Mouse (Mus musculus) liver, embryonic 14.5 days (tissue): Measurements from ENCODE around the gene Klhl9. TPM values are rescaled to one million over a fixed set of nuclear protein-coding genes. Genes with fewer than 3 reads are reported as not detected.

ENCODE experiments used
- ATAC-seq: fragments of 200-750 bp; cut with Nextera tagmentation; 2 replicates; pipeline ENCODE4 v1.8.0; 2017; ENCODE audit warnings: moderate number of reproducible peaks, mild to moderate bottlenecking, moderate library complexity; ENCODE audit not compliant: insufficient read depth
- DNase-seq, 3 experiments: peaks; one replicate each; pipeline ENCODE4 v3.0.0-alpha.2; 2012 to 2013; ENCODE audit warnings: low read depth in 3 of 3, low spot score in 3 of 3
- H3K27ac ChIP-seq: fragments of 300-500 bp; sonication (generic); 2 replicates; pipeline ENCODE4 v1.5.1; 2014; ENCODE audit warnings: moderate library complexity, mild to moderate bottlenecking, control low read depth, inconsistent platforms
- H3K27me3 ChIP-seq: fragments of 300-500 bp; sonication (generic); 2 replicates; pipeline ENCODE4 v1.6.1; 2014; ENCODE audit warnings: mild to moderate bottlenecking, low read length, moderate library complexity; ENCODE audit not compliant: control insufficient read depth, insufficient read depth
- H3K36me3 ChIP-seq: fragments of 300-500 bp; sonication (generic); replicated peaks from 2 replicates; pipeline ENCODE4 v1.6.1; 2014; ENCODE audit warnings: low read depth; ENCODE audit not compliant: control insufficient read depth, insufficient read depth
- H3K4me1 ChIP-seq, 2 experiments: fragments of 200-500 bp in 1 of 2; fragments of 300-500 bp in 1 of 2; sonication (generic) in 1 of 2; replicated peaks; 2 replicates each; pipeline ENCODE4 v1.6.1; 2012 to 2014; ENCODE audit warnings: antibody characterized with exemption in 1 of 2, inconsistent platforms in 1 of 2, low read length in 1 of 2; ENCODE audit not compliant: control insufficient read depth in 2 of 2, insufficient read depth in 2 of 2
- H3K4me2 ChIP-seq: fragments of 300-500 bp; sonication (generic); 2 replicates; pipeline ENCODE4 v1.6.1; 2014; ENCODE audit warnings: low read depth, mild to moderate bottlenecking, control low read depth, moderate library complexity
- H3K4me3 ChIP-seq, 2 experiments: fragments of 200-500 bp in 1 of 2; fragments of 300-500 bp in 1 of 2; sonication (generic) in 1 of 2; 2 replicates each; pipeline ENCODE4 v1.5.1; 2012 to 2014; ENCODE audit warnings: low read depth in 2 of 2, low read length in 2 of 2, mild to moderate bottlenecking in 2 of 2, control low read depth in 1 of 2, inconsistent platforms in 1 of 2, moderate library complexity in 1 of 2; ENCODE audit not compliant: insufficient read depth in 1 of 2
- H3K9ac ChIP-seq: fragments of 300-500 bp; sonication (generic); replicated peaks from 2 replicates; pipeline ENCODE4 v1.6.1; 2014; ENCODE audit warnings: mild to moderate bottlenecking, control low read depth, moderate library complexity
- H3K9me3 ChIP-seq: fragments of 300-500 bp; sonication (generic); 2 replicates; pipeline ENCODE4 v1.6.1; 2016; ENCODE audit warnings: low read length, mixed read lengths; ENCODE audit not compliant: control insufficient read depth
- CTCF ChIP-seq: IDR thresholded peaks from 2 replicates; pipeline ENCODE4 v1.5.1; 2016; ENCODE audit warnings: antibody characterized with exemption, low read depth, control low read depth
- EP300 ChIP-seq: IDR thresholded peaks from 2 replicates; pipeline ENCODE4 v1.6.1; 2016; ENCODE audit warnings: antibody characterized with exemption, low read depth
- WGBS: fragments of 180-500 bp; shearing (Covaris S2); extraction: QIAGEN DNeasy Blood & Tissue Kit; methylation state at CpG from one replicate; pipeline ENCODE4 v1.1.7; 2014; ENCODE audit not compliant: insufficient replicate concordance; 5-methylcytosine and 5-hydroxymethylcytosine counted together
- polyA plus RNA-seq, 2 experiments: library from polyadenylated mRNA; depleted of rRNA in 1 of 2; stranded (reverse) in 1 of 2; unstranded in 1 of 2; fragments of >200 nt; fragmentation: Nextera tagmentation in 1 of 2; extraction: Ambion mirVana in 1 of 2; gene quantifications; 2 replicates each; pipeline versions ENCODE4 v1.2.1 to v1.2.3; 2012 to 2014

The Klhl9 gene
- polyA plus RNA-seq, 2 experiments: 9.1 to 26.5 TPM

- no peaks in the 10 kb centered on the region for H3K9me3 ChIP-seq
- no peaks in the 10 kb centered on the region for H3K36me3 ChIP-seq
- WGBS: 81% methylated on average over 1 of the region's 1 CpGs
- no peaks in the 10 kb centered on the region for H3K4me1 ChIP-seq
- H3K27ac ChIP-seq: no peak within 1 kb of the TSS
- no peak within 1 kb of the TSS for H3K9ac ChIP-seq
- ATAC-seq (no peak), DNase-seq (no peak)
- no peaks in the 10 kb centered on the region for H3K27me3 ChIP-seq
- TF ChIP-seq EP300 (no peak), CTCF (no peak)
- H3K4me2 ChIP-seq: no peak within 1 kb of the TSS
- no peak within 1 kb of the TSS for H3K4me3 ChIP-seq
These were observed 38.5 kb downstream of the Klhl9 start, which contains the start of gene Ifna2 for GRCm38 (mm10) chr4:88683812-88684211. Gene Ifna2 (minus strand): TSS chr4:88683912.

- WGBS: 28% methylated on average over 3 of the region's 3 CpGs
These were observed 40.9 kb downstream of the Klhl9 start for GRCm38 (mm10) chr4:88681353-88681752.

GRCm38 (mm10) chr4:88680362-88680761, 41.9 kb downstream of the Klhl9 start:
- DNase-seq (no peak), ATAC-seq (no peak)
- Histone ChIP-seq H3K9me3 (no peaks in the 10 kb centered on the region), H3K27me3 (no peaks in the 10 kb centered on the region), H3K27ac (no peak overlapping the region), H3K4me3 (no peak overlapping the region), H3K36me3 (no peaks in the 10 kb centered on the region), H3K4me1 (no peaks in the 10 kb centered on the region), H3K9ac (no peak overlapping the region), H3K4me2 (no peak overlapping the region)
- WGBS: 28% methylated on average over 8 of the region's 8 CpGs
- no peak for TF ChIP-seq EP300
- TF ChIP-seq CTCF: peak; percentile 28; the same call in 1 of the 2 replicates

More at GRCm38 (mm10) chr4:88681353-88681752, 40.9 kb downstream of the Klhl9 start:
- no peaks in the 10 kb centered on the region for H3K27me3 ChIP-seq
- TF ChIP-seq EP300 (no peak), CTCF (no peak)
- no peak for DNase-seq
- ATAC-seq: no peak
- no peaks in the 10 kb centered on the region for H3K4me1 ChIP-seq
- no peak overlapping the region for H3K4me3 ChIP-seq
- no peak overlapping the region for H3K27ac ChIP-seq
- H3K9ac ChIP-seq: no peak overlapping the region
- no peaks in the 10 kb centered on the region for H3K9me3 ChIP-seq
- no peak overlapping the region for H3K4me2 ChIP-seq
- no peaks in the 10 kb centered on the region for H3K36me3 ChIP-seq

GRCm38 (mm10) chr4:88676824-88677223, 45.4 kb downstream of the Klhl9 start, which contains the start of gene Ifna16:
Gene Ifna16 (minus strand): TSS chr4:88676924.
- H3K4me3 ChIP-seq: no peak within 1 kb of the TSS
- DNase-seq (no peak), ATAC-seq (no peak)
- H3K4me1 ChIP-seq: no peaks in the 10 kb centered on the region
- H3K9ac ChIP-seq: no peak within 1 kb of the TSS
- TF ChIP-seq CTCF (no peak), EP300 (no peak)
- H3K36me3 ChIP-seq: no peaks in the 10 kb centered on the region
- H3K27ac ChIP-seq: no peak within 1 kb of the TSS
- H3K4me2 ChIP-seq: no peak within 1 kb of the TSS
- no peaks in the 10 kb centered on the region for H3K27me3 ChIP-seq
- 45% methylated on average over 1 of the region's 1 CpGs for WGBS
- H3K9me3 ChIP-seq: no peaks in the 10 kb centered on the region

Other genes with a start within 250 kb of the Klhl9 start
Only the 30 nearest of the 32 such genes appear.
- gene Ifna14, start 150.7 kb downstream of the Klhl9 start, polyA plus RNA-seq (2012; rRNA removed): not detected in 2 replicates
- gene Ifna14, start 150.7 kb downstream of the Klhl9 start, polyA plus RNA-seq (2014; fragmentation: Nextera tagmentation; extraction: Ambion mirVana): not detected in 2 replicates
- gene Ifna9, start 130.1 kb downstream of the Klhl9 start, polyA plus RNA-seq (2012; rRNA removed): not detected in 2 replicates
- gene Ifna9, start 130.1 kb downstream of the Klhl9 start, polyA plus RNA-seq (2014; fragmentation: Nextera tagmentation; extraction: Ambion mirVana): not detected in 2 replicates
- not detected in 2 replicates for gene Ifna12, start 119.1 kb downstream of the Klhl9 start, polyA plus RNA-seq (2012; rRNA removed)
- not detected in 2 replicates for gene Ifna12, start 119.1 kb downstream of the Klhl9 start, polyA plus RNA-seq (2014; fragmentation: Nextera tagmentation; extraction: Ambion mirVana)
- not detected in 2 replicates for gene C87499, start 88.1 kb downstream of the Klhl9 start, polyA plus RNA-seq (2012; rRNA removed)
- gene C87499, start 88.1 kb downstream of the Klhl9 start, polyA plus RNA-seq (2014; fragmentation: Nextera tagmentation; extraction: Ambion mirVana): not detected in 2 replicates
- gene Ifna13, start 78.0 kb downstream of the Klhl9 start, polyA plus RNA-seq (2012; rRNA removed): not detected in 2 replicates
- not detected in 2 replicates for gene Ifna13, start 78.0 kb downstream of the Klhl9 start, polyA plus RNA-seq (2014; fragmentation: Nextera tagmentation; extraction: Ambion mirVana)
- gene Ifna16, start 45.5 kb downstream of the Klhl9 start, polyA plus RNA-seq (2012; rRNA removed): not detected in 2 replicates
- not detected in 2 replicates for gene Ifna16, start 45.5 kb downstream of the Klhl9 start, polyA plus RNA-seq (2014; fragmentation: Nextera tagmentation; extraction: Ambion mirVana)
- not detected in 2 replicates for gene Ifna2, start 38.6 kb downstream of the Klhl9 start, polyA plus RNA-seq (2012; rRNA removed)
- gene Ifna2, start 38.6 kb downstream of the Klhl9 start, polyA plus RNA-seq (2014; fragmentation: Nextera tagmentation; extraction: Ambion mirVana): not detected in 2 replicates
- gene Ifnab, start 31.1 kb downstream of the Klhl9 start, polyA plus RNA-seq (2012; rRNA removed): not detected in 2 replicates
- not detected in 2 replicates for gene Ifnab, start 31.1 kb downstream of the Klhl9 start, polyA plus RNA-seq (2014; fragmentation: Nextera tagmentation; extraction: Ambion mirVana)
- 0.08 and 0.13 TPM in 2 replicates for gene Gm26566, start 660 bp downstream of the Klhl9 start, polyA plus RNA-seq (2012; rRNA removed)
- gene Gm26566, start 660 bp downstream of the Klhl9 start, polyA plus RNA-seq (2014; fragmentation: Nextera tagmentation; extraction: Ambion mirVana): 0.24 and 0.43 TPM in 2 replicates
- not detected in 2 replicates for gene Gm13271, start 32.4 kb upstream of the Klhl9 start, polyA plus RNA-seq (2012; rRNA removed)
- gene Gm13271, start 32.4 kb upstream of the Klhl9 start, polyA plus RNA-seq (2014; fragmentation: Nextera tagmentation; extraction: Ambion mirVana): not detected in 2 replicates
- 0.02 TPM in 1 of 2 replicates, not detected in the other for gene Gm13283, start 37.7 kb upstream of the Klhl9 start, polyA plus RNA-seq (2012; rRNA removed)
- 0.15 TPM in 1 of 2 replicates, not detected in the other for gene Gm13283, start 37.7 kb upstream of the Klhl9 start, polyA plus RNA-seq (2014; fragmentation: Nextera tagmentation; extraction: Ambion mirVana)
- gene Gm13290, start 51.4 kb upstream of the Klhl9 start, polyA plus RNA-seq (2012; rRNA removed): not detected in 2 replicates
- gene Gm13290, start 51.4 kb upstream of the Klhl9 start, polyA plus RNA-seq (2014; fragmentation: Nextera tagmentation; extraction: Ambion mirVana): 0.14 TPM in 1 of 2 replicates, not detected in the other
- not detected in 2 replicates for gene Gm13289, start 54.5 kb upstream of the Klhl9 start, polyA plus RNA-seq (2012; rRNA removed)
- gene Gm13289, start 54.5 kb upstream of the Klhl9 start, polyA plus RNA-seq (2014; fragmentation: Nextera tagmentation; extraction: Ambion mirVana): not detected in 2 replicates
- gene Gm13272, start 57.4 kb upstream of the Klhl9 start, polyA plus RNA-seq (2012; rRNA removed): not detected in 2 replicates
- gene Gm13272, start 57.4 kb upstream of the Klhl9 start, polyA plus RNA-seq (2014; fragmentation: Nextera tagmentation; extraction: Ambion mirVana): not detected in 2 replicates
- gene Ifnz, start 59.7 kb upstream of the Klhl9 start, polyA plus RNA-seq (2012; rRNA removed): not detected in 2 replicates
- gene Ifnz, start 59.7 kb upstream of the Klhl9 start, polyA plus RNA-seq (2014; fragmentation: Nextera tagmentation; extraction: Ambion mirVana): not detected in 2 replicates
- gene Gm13276, start 63.2 kb upstream of the Klhl9 start, polyA plus RNA-seq (2012; rRNA removed): not detected in 2 replicates
- gene Gm13276, start 63.2 kb upstream of the Klhl9 start, polyA plus RNA-seq (2014; fragmentation: Nextera tagmentation; extraction: Ambion mirVana): not detected in 2 replicates
- gene Gm13277, start 66.2 kb upstream of the Klhl9 start, polyA plus RNA-seq (2012; rRNA removed): not detected in 2 replicates
- gene Gm13277, start 66.2 kb upstream of the Klhl9 start, polyA plus RNA-seq (2014; fragmentation: Nextera tagmentation; extraction: Ambion mirVana): not detected in 2 replicates
- gene Gm13278, start 69.1 kb upstream of the Klhl9 start, polyA plus RNA-seq (2012; rRNA removed): not detected in 2 replicates
- gene Gm13278, start 69.1 kb upstream of the Klhl9 start, polyA plus RNA-seq (2014; fragmentation: Nextera tagmentation; extraction: Ambion mirVana): not detected in 2 replicates
- not detected in 2 replicates for gene Gm13275, start 72.0 kb upstream of the Klhl9 start, polyA plus RNA-seq (2012; rRNA removed)
- not detected in 2 replicates for gene Gm13275, start 72.0 kb upstream of the Klhl9 start, polyA plus RNA-seq (2014; fragmentation: Nextera tagmentation; extraction: Ambion mirVana)
- not detected in 2 replicates for gene Gm13279, start 74.9 kb upstream of the Klhl9 start, polyA plus RNA-seq (2012; rRNA removed)
- gene Gm13279, start 74.9 kb upstream of the Klhl9 start, polyA plus RNA-seq (2014; fragmentation: Nextera tagmentation; extraction: Ambion mirVana): not detected in 2 replicates
- gene Gm13285, start 77.2 kb upstream of the Klhl9 start, polyA plus RNA-seq (2012; rRNA removed): not detected in 2 replicates
- gene Gm13285, start 77.2 kb upstream of the Klhl9 start, polyA plus RNA-seq (2014; fragmentation: Nextera tagmentation; extraction: Ambion mirVana): 0.14 TPM in 1 of 2 replicates, not detected in the other
- not detected in 2 replicates for gene Gm13287, start 80.8 kb upstream of the Klhl9 start, polyA plus RNA-seq (2012; rRNA removed)
- gene Gm13287, start 80.8 kb upstream of the Klhl9 start, polyA plus RNA-seq (2014; fragmentation: Nextera tagmentation; extraction: Ambion mirVana): not detected in 2 replicates
- not detected in 2 replicates for gene Gm13288, start 83.1 kb upstream of the Klhl9 start, polyA plus RNA-seq (2012; rRNA removed)
- not detected in 2 replicates for gene Gm13288, start 83.1 kb upstream of the Klhl9 start, polyA plus RNA-seq (2014; fragmentation: Nextera tagmentation; extraction: Ambion mirVana)
- gene Ifna7, start 93.8 kb upstream of the Klhl9 start, polyA plus RNA-seq (2012; rRNA removed): not detected in 2 replicates
- not detected in 2 replicates for gene Ifna7, start 93.8 kb upstream of the Klhl9 start, polyA plus RNA-seq (2014; fragmentation: Nextera tagmentation; extraction: Ambion mirVana)
- gene Ifna11, start 97.5 kb upstream of the Klhl9 start, polyA plus RNA-seq (2012; rRNA removed): not detected in 2 replicates
- not detected in 2 replicates for gene Ifna11, start 97.5 kb upstream of the Klhl9 start, polyA plus RNA-seq (2014; fragmentation: Nextera tagmentation; extraction: Ambion mirVana)
- not detected in 2 replicates for gene Ifna6, start 105.0 kb upstream of the Klhl9 start, polyA plus RNA-seq (2012; rRNA removed)
- gene Ifna6, start 105.0 kb upstream of the Klhl9 start, polyA plus RNA-seq (2014; fragmentation: Nextera tagmentation; extraction: Ambion mirVana): not detected in 2 replicates
- gene Ifna5, start 113.1 kb upstream of the Klhl9 start, polyA plus RNA-seq (2012; rRNA removed): not detected in 2 replicates
- not detected in 2 replicates for gene Ifna5, start 113.1 kb upstream of the Klhl9 start, polyA plus RNA-seq (2014; fragmentation: Nextera tagmentation; extraction: Ambion mirVana)
- gene Ifna4, start 119.4 kb upstream of the Klhl9 start, polyA plus RNA-seq (2012; rRNA removed): not detected in 2 replicates
- gene Ifna4, start 119.4 kb upstream of the Klhl9 start, polyA plus RNA-seq (2014; fragmentation: Nextera tagmentation; extraction: Ambion mirVana): not detected in 2 replicates
- gene Ifna1, start 127.6 kb upstream of the Klhl9 start, polyA plus RNA-seq (2012; rRNA removed): not detected in 2 replicates
- gene Ifna1, start 127.6 kb upstream of the Klhl9 start, polyA plus RNA-seq (2014; fragmentation: Nextera tagmentation; extraction: Ambion mirVana): not detected in 2 replicates
- gene Ifne, start 157.7 kb upstream of the Klhl9 start, polyA plus RNA-seq (2012; rRNA removed): not detected in 2 replicates
- not detected in 2 replicates for gene Ifne, start 157.7 kb upstream of the Klhl9 start, polyA plus RNA-seq (2014; fragmentation: Nextera tagmentation; extraction: Ambion mirVana)